Mouse (Mus musculus): ENCODE results near the gene Ino80e. TPM values are rescaled to one million over a fixed set of nuclear protein-coding genes. Genes with fewer than 3 reads are reported as not detected.
A peak's percentile ranks its signal among the peaks of the same experiment; 100 is the strongest.

Gene Ino80e
- total and polyA plus RNA-seq, 2 experiments from 2014 or later: 16.6 to 37.0 TPM

GRCm38 (mm10) chr7:126847116-126847420 is 15.1 kb downstream of the Ino80e start, which contains the start of gene Doc2a:
Gene Doc2a (plus strand): TSS chr7:126847416.
- Histone ChIP-seq H3K27ac (ENCODE audit: low read depth) (no peak within 1 kb of the TSS), H3K9ac (replicated peaks; ENCODE audit: low read depth, low read length) (no peak within 1 kb of the TSS), H3K9me3 (replicated peaks; ENCODE audit: control insufficient read depth, low read length) (no peaks in the 10 kb centered on the region), H3K4me1 (ENCODE audit: control insufficient read depth, insufficient read depth) (no peaks in the 10 kb centered on the region), H3K4me2 (ENCODE audit: low read depth, low read length) (peak within 1 kb of the TSS; percentile 67), H3K4me3 (ENCODE audit: low read depth, low read length) (peak within 1 kb of the TSS; percentile 44), H3K27me3 (ENCODE audit: control insufficient read depth, insufficient read depth, low read length) (peaks cover 49% of the 10 kb centered on the region), H3K36me3 (replicated peaks; ENCODE audit: control insufficient read depth, insufficient read depth, low read length) (peaks cover 4% of the 10 kb centered on the region; the same call in 1 of the 2 replicates)
- ATAC-seq (ENCODE audit: insufficient read depth, low read depth) (no peak), DNase-seq (ENCODE audit: low spot score) (no peak)
- TF ChIP-seq CTCF (IDR thresholded peaks at IDR 0.05; ENCODE audit: low read depth) (no peak), EP300 (IDR thresholded peaks at IDR 0.05; ENCODE audit: low read depth) (no peak)
- WGBS: 41% methylated on average over 4 of the region's 4 CpGs

- H3K4me1 ChIP-seq (ENCODE audit: control insufficient read depth, insufficient read depth): no peaks in the 10 kb centered on the region
- no peak for TF ChIP-seq CTCF (IDR thresholded peaks at IDR 0.05; ENCODE audit: low read depth)
- TF ChIP-seq EP300 (IDR thresholded peaks at IDR 0.05; ENCODE audit: low read depth): no peak
- no peak overlapping the region for H3K4me2 ChIP-seq (ENCODE audit: low read depth, low read length)
- no peak for DNase-seq (ENCODE audit: low spot score)
- no peaks in the 10 kb centered on the region for H3K36me3 ChIP-seq (replicated peaks; ENCODE audit: control insufficient read depth, insufficient read depth, low read length)
- no peak overlapping the region for H3K27ac ChIP-seq (ENCODE audit: low read depth)
- ATAC-seq (ENCODE audit: insufficient read depth, low read depth): no peak
- WGBS: 88% methylated on average over 2 of the region's 2 CpGs
- no peak overlapping the region for H3K4me3 ChIP-seq (ENCODE audit: low read depth, low read length)
- no peak overlapping the region for H3K9ac ChIP-seq (replicated peaks; ENCODE audit: low read depth, low read length)
- peaks cover 48% of the 10 kb centered on the region for H3K27me3 ChIP-seq (ENCODE audit: control insufficient read depth, insufficient read depth, low read length)
- 0 out of 2 replicates have a peak, but pooled peaks cover 3% of the 10 kb centered on the region for H3K9me3 ChIP-seq (replicated peaks; ENCODE audit: control insufficient read depth, low read length)
These were observed 16.7 kb downstream of the Ino80e start for GRCm38 (mm10) chr7:126845516-126845915.

GRCm38 (mm10) chr7:126843276-126843675 is 18.9 kb downstream of the Ino80e start:
- Histone ChIP-seq H3K27ac (ENCODE audit: low read depth) (no peak overlapping the region), H3K27me3 (ENCODE audit: control insufficient read depth, insufficient read depth, low read length) (peaks cover 25% of the 10 kb centered on the region), H3K36me3 (replicated peaks; ENCODE audit: control insufficient read depth, insufficient read depth, low read length) (no peaks in the 10 kb centered on the region), H3K9ac (replicated peaks; ENCODE audit: low read depth, low read length) (no peak overlapping the region), H3K4me3 (ENCODE audit: low read depth, low read length) (no peak overlapping the region), H3K9me3 (replicated peaks; ENCODE audit: control insufficient read depth, low read length) (0 out of 2 replicates have a peak, but pooled peaks cover 3% of the 10 kb centered on the region), H3K4me2 (ENCODE audit: low read depth, low read length) (no peak overlapping the region), H3K4me1 (ENCODE audit: control insufficient read depth, insufficient read depth) (no peaks in the 10 kb centered on the region)
- no peak for TF ChIP-seq EP300 (IDR thresholded peaks at IDR 0.05; ENCODE audit: low read depth)
- TF ChIP-seq CTCF (IDR thresholded peaks at IDR 0.05; ENCODE audit: low read depth): no peak
- ATAC-seq (ENCODE audit: insufficient read depth, low read depth) (no peak), DNase-seq (ENCODE audit: low spot score) (no peak)
- 69% methylated on average over 9 of the region's 9 CpGs for WGBS

GRCm38 (mm10) chr7:126833294-126833693 is 28.9 kb downstream of the Ino80e start:
- Histone ChIP-seq H3K9me3 (replicated peaks; ENCODE audit: control insufficient read depth, low read length) (no peaks in the 10 kb centered on the region), H3K36me3 (replicated peaks; ENCODE audit: control insufficient read depth, insufficient read depth, low read length) (no peaks in the 10 kb centered on the region), H3K4me1 (ENCODE audit: control insufficient read depth, insufficient read depth) (peaks cover 5% of the 10 kb centered on the region; the same call in 1 of the 2 replicates), H3K9ac (replicated peaks; ENCODE audit: low read depth, low read length) (no peak overlapping the region), H3K4me2 (ENCODE audit: low read depth, low read length) (no peak overlapping the region), H3K4me3 (ENCODE audit: low read depth, low read length) (no peak overlapping the region), H3K27ac (ENCODE audit: low read depth) (no peak overlapping the region), H3K27me3 (ENCODE audit: control insufficient read depth, insufficient read depth, low read length) (peaks cover 12% of the 10 kb centered on the region; the same call in 1 of the 2 replicates)
- 96% methylated on average over 1 of the region's 1 CpGs for WGBS
- ATAC-seq (ENCODE audit: insufficient read depth, low read depth): no peak
- no peak for DNase-seq (ENCODE audit: low spot score)
- no peak for TF ChIP-seq CTCF (IDR thresholded peaks at IDR 0.05; ENCODE audit: low read depth)
- TF ChIP-seq EP300 (IDR thresholded peaks at IDR 0.05; ENCODE audit: low read depth): no peak

- H3K27me3 ChIP-seq (ENCODE audit: control insufficient read depth, insufficient read depth, low read length): peaks cover 12% of the 10 kb centered on the region; the same call in 1 of the 2 replicates
- peaks cover 5% of the 10 kb centered on the region; the same call in 1 of the 2 replicates for H3K4me1 ChIP-seq (ENCODE audit: control insufficient read depth, insufficient read depth)
- H3K27ac ChIP-seq (ENCODE audit: low read depth): no peak overlapping the region
- ATAC-seq (ENCODE audit: insufficient read depth, low read depth) (peak; percentile 90), DNase-seq (ENCODE audit: low spot score) (peak; percentile 79)
- no peaks in the 10 kb centered on the region for H3K9me3 ChIP-seq (replicated peaks; ENCODE audit: control insufficient read depth, low read length)
- no peak overlapping the region for H3K9ac ChIP-seq (replicated peaks; ENCODE audit: low read depth, low read length)
- no peaks in the 10 kb centered on the region for H3K36me3 ChIP-seq (replicated peaks; ENCODE audit: control insufficient read depth, insufficient read depth, low read length)
- TF ChIP-seq EP300 (IDR thresholded peaks at IDR 0.05; ENCODE audit: low read depth) (no peak), CTCF (IDR thresholded peaks at IDR 0.05; ENCODE audit: low read depth) (peak; percentile 87)
- peak overlapping the region; percentile 53 for H3K4me2 ChIP-seq (ENCODE audit: low read depth, low read length)
- under 1% methylated on average over 21 of the region's 21 CpGs for WGBS
- H3K4me3 ChIP-seq (ENCODE audit: low read depth, low read length): 0 out of 2 replicates have a peak overlapping the region, but pooled peaks have one; percentile 21
These were observed 30.1 kb downstream of the Ino80e start for GRCm38 (mm10) chr7:126832036-126832598.
